Mouse (Mus musculus) layer of hippocampus, postnatal 25 days (tissue): Measurements from ENCODE around the gene Ntpcr. TPM values are rescaled to one million over a fixed set of nuclear protein-coding genes. Genes with fewer than 3 reads are reported as not detected.

Experiments used
- DNase-seq, 2 experiments: peaks; one replicate each; pipeline ENCODE4 v3.0.0; 2022; ENCODE audit warnings: mixed read lengths in 2 of 2, low spot score in 1 of 2; ENCODE audit errors: extremely low spot score in 1 of 2
- total RNA-seq, 2 experiments: library from RNA; stranded (reverse); gene quantifications; 2 replicates each; pipeline ENCODE4 v1.2.3; 2021

The Ntpcr gene
- total RNA-seq, 2 experiments from 2014 or later, result 21.0 to 21.4 TPM

GRCm38 (mm10) chr8:125723437-125723836 is 6.3 kb upstream of the Ntpcr start:
- DNase-seq, result no peak

GRCm38 (mm10) chr8:125725037-125725820 is 4.5 kb upstream of the Ntpcr start:
- DNase-seq, result no peak

GRCm38 (mm10) chr8:125726143-125726542 is 3.6 kb upstream of the Ntpcr start:
- DNase-seq, result no peak

- no peak for DNase-seq
Observed at GRCm38 (mm10) chr8:125726986-125727385, 2.8 kb upstream of the Ntpcr start.

- DNase-seq, result no peak
Observed at GRCm38 (mm10) chr8:125727797-125728196, 2.0 kb upstream of the Ntpcr start.

GRCm38 (mm10) chr8:125733964-125734956 is 4.5 kb downstream of the Ntpcr start:
- DNase-seq, result peak; percentile 78 to 81

GRCm38 (mm10) chr8:125738956-125739355 is 9.2 kb downstream of the Ntpcr start:
- DNase-seq, result no peak

- no peak for DNase-seq
Observed at GRCm38 (mm10) chr8:125740655-125741054, 10.9 kb downstream of the Ntpcr start.

GRCm38 (mm10) chr8:125741377-125741776 is 11.6 kb downstream of the Ntpcr start:
- DNase-seq, result no peak

GRCm38 (mm10) chr8:125741855-125742254 is 12.1 kb downstream of the Ntpcr start:
- DNase-seq, result no peak

GRCm38 (mm10) chr8:125742406-125742805 is 12.6 kb downstream of the Ntpcr start:
- DNase-seq, result no peak

GRCm38 (mm10) chr8:125744914-125745576 is 15.3 kb downstream of the Ntpcr start:
- no peak for DNase-seq

GRCm38 (mm10) chr8:125747390-125747789 is 17.6 kb downstream of the Ntpcr start:
- no peak for DNase-seq

GRCm38 (mm10) chr8:125750846-125751245 is 21.1 kb downstream of the Ntpcr start:
- DNase-seq, result no peak

- DNase-seq, result no peak
Observed at GRCm38 (mm10) chr8:125755896-125756295, 26.1 kb downstream of the Ntpcr start.

- no peak for DNase-seq
Observed at GRCm38 (mm10) chr8:125756391-125757105, 26.8 kb downstream of the Ntpcr start.

- DNase-seq, result no peak
Observed at GRCm38 (mm10) chr8:125757106-125757496, 27.3 kb downstream of the Ntpcr start.

- peak in 1 of 2 experiments; percentile 46 for DNase-seq
Observed at GRCm38 (mm10) chr8:125759022-125759421, 29.3 kb downstream of the Ntpcr start.

- DNase-seq, result no peak
Observed at GRCm38 (mm10) chr8:125763066-125763786, 33.5 kb downstream of the Ntpcr start.
